Mouse (Mus musculus): ENCODE measurements around the gene Wdr35. TPM values are rescaled to one million over a fixed set of nuclear protein-coding genes. Genes with fewer than 3 reads are reported as not detected.

Wdr35 gene
- total RNA-seq, 2 experiments from 2014 or later = 34.7 to 36.0 TPM

- no peak for DNase-seq (ENCODE audit: low spot score in 2 of 2)
Measured at GRCm38 (mm10) chr12:9048090-9048489, 74.4 kb downstream of the Wdr35 start.

DNA sequence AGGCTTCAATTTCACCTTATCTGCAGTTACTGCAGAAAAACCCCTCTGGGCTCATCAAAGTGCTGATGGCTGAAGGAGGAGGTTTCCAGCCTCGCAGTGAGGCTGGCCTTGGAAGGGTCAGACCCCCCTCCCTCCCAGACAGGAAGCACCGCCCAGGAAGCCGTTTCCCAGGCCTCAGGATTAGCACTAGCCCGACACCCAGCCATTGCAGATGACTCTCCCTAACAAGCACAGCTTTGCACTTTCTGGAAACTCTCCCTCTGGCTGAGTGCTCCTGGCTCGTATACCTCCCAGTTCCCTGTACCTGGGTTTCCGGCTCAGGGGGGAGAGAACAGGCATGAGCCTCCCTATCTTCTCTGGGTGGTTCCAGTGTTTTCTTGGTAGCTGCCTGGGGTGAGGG, 77.1 kb downstream of the Wdr35 start:
- no peak for DNase-seq (ENCODE audit: low spot score in 2 of 2)

DNA sequence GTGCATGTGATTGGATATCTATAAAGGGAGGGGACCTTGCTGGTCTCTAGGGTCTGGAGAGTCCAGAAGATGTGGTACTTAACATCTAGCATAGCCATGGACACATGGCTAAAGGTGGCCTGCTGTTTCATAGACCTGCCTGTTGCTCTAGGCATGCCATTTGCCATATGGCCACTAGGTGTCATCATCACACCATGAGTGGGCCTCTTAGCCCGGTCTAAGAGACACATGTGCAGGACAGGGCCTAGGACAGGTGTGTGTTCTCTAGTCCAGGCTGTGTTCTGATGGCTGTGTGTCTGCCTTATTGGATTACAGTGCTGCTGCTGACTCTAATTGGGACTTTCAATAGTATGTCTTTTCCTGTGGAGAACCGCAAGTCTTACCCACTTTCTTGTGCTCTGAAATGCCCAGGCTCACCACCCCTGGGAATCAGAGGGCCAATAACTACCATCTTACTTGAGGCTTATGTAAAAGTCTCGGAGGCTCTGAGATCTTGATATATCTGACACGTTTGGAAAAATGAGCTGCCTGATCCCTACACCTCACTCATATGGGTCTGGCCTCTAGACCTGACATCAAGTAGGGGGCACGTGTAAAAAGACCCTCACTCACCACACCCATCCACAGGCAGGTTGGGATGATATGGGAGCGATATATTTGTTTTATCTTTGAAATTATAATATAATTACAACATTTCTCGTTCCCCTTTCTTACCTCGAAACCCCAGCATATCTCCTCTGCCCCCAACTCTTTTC, 78.6 kb downstream of the Wdr35 start:
- peak; percentile 79 to 83 for DNase-seq (ENCODE audit: low spot score in 2 of 2)

- DNase-seq (ENCODE audit: low spot score in 2 of 2) = no peak
Measured at GRCm38 (mm10) chr12:9053345-9053744, 79.7 kb downstream of the Wdr35 start.

GRCm38 (mm10) chr12:9054012-9054411, 80.3 kb downstream of the Wdr35 start:
- no peak for DNase-seq (ENCODE audit: low spot score in 2 of 2)

DNA sequence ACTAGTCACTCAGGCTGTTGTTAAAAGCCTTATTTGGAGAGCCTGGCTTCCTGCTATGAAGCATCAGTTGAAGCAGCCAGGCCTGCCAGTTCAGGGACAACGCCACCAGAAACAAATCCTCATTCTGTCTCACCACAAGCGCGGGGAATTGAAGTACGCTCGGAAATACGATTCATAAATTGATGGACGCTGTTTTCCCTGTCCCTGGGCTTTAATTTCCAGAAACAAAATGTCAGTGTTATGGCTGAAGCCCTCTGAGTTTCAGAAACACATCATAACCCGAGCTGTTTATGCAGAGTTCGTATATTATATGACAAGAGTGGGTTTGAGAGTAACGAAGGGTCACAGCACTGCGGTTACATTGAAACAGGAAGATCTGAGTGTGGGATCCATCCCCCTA, 81.6 kb downstream of the Wdr35 start:
- DNase-seq (ENCODE audit: low spot score in 2 of 2) = no peak

DNA sequence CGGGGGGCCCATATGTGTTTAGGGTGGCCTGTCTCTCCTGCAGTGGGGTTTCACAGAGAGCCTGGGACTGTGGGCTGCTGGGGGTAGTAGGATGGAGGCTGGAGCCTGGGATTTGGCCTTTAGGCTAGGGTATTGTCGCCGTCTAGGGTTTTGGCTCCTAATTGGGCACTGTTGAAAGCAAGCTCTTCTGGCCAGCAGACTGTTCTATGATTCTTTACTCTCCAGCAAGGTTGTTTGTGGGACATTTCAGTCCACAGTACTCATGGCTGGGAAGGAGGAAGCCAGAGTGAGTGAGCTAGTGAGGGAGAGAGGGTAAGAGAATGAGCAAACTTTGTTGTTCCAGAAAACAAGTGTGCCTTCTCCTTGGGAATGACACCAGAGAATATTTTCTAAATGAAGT, 85.8 kb downstream of the Wdr35 start:
- DNase-seq (ENCODE audit: low spot score in 2 of 2) = no peak

GRCm38 (mm10) chr12:9059965-9060364, 86.3 kb downstream of the Wdr35 start:
- no peak for DNase-seq (ENCODE audit: low spot score in 2 of 2)

GRCm38 (mm10) chr12:9063611-9064010, 89.9 kb downstream of the Wdr35 start:
- no peak for DNase-seq (ENCODE audit: low spot score in 2 of 2)

GRCm38 (mm10) chr12:9071058-9071457, 97.4 kb downstream of the Wdr35 start:
- no peak for DNase-seq (ENCODE audit: low spot score in 2 of 2)

DNA sequence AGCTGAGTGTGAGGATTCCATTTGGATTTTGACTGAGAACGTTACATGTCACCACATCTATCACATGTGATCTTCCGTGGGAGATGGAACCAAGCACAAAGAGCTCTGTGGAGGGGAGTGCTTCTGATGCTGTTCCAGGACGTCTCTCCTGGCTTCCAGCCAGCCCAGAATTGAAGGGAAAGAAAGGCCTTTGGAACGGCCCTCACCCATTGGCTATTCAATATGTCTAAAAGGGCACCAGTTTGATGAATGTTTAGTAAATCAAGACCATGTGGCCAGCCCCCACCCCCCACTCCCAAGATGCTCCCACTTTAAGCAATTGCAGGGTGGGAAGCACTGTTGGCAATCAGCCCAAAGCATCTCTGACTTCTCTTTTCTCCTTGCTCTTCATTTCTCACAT, 97.8 kb downstream of the Wdr35 start:
- no peak for DNase-seq (ENCODE audit: low spot score in 2 of 2)

DNA sequence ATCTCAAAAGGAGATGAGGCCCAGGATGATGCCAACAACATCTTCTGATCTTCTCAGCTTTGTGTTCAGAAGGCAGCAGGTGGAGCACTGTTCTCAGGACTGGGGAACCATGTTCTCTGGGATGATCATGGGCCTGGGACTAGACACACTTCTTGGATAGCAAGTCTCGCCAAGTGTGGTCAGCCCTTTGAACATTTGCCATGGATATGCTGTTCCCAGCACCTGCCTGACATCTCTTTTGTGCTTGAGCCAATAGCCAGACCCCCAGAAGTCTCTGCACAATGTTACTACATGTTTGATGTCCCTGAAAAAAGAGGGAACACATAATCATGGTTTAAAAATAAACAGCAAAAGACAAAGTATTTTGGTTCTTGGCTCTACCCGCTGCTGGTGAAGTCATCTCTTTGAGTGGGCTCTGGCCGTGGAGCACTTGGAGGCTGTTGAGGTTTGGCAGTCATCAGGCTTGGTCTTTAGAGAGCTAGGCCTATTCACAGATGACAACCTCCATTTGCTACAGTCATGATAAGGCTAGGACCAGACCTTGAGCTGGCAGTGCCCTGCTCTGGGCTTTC, 103.9 kb downstream of the Wdr35 start:
- no peak for DNase-seq (ENCODE audit: low spot score in 2 of 2)

Other genes with a start within 250 kb of the Wdr35 start
- 1 to 10 TPM; 1.6 to 3.2 TPM for gene Sdc1, start 202.6 kb upstream of the Wdr35 start, total RNA-seq (2021)
- gene Laptm4a, start 52.2 kb upstream of the Wdr35 start, total RNA-seq (2021) = 100 to 1,000 TPM; 227 to 239 TPM
- not detected for gene Matn3, start 26.0 kb upstream of the Wdr35 start, total RNA-seq (2021)
- gene Ttc32, start 56.1 kb downstream of the Wdr35 start, total RNA-seq (2021) = 1 to 10 TPM; 3.6 to 5.5 TPM